Mouse (Mus musculus) lung, postnatal 36 days (tissue): ENCODE results near the gene Plch1.

Experiments
- DNase-seq: peaks from one replicate; pipeline ENCODE4 v3.0.0; 2022; ENCODE audit warnings: mixed read lengths

The Plch1 gene

DNA sequence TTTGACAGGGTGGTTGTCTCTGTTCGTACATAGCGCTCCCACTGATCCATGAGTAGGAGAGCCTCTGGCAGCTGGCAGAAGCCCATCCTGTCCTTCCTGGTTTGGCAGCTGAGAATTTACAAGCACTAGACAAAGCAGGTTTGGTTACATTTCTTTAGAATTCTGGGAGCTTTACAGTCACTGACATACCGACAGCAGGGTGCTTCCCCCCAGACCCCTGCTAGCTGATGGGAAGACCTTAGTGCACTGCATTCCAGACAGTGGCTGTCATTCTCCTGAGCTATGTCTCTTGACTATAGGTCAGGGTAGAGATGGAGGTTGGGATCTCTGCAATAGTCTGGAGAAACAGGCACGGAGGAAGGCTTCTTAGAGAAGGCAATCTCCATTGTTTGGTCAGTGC, 230.5 kb downstream of the Plch1 start:
- no peak for DNase-seq

DNA sequence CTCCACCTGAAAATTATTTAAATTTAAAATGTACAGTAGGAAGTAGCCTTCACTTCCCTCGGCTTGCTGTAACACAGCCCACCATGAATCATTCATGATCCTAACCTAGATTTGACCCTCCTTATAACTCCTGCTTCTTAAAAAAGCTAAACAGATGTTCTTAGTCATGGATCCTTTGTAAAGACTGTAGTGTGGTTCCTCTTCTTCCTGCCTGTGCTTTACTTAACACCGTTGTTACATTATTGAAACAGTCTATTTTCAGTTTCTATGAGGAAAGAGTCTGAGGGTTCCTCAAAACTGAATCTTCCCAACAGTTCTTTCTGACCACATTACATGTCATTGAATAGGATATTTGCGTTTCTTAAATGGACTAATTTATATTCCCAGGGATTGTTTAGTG, 234.0 kb downstream of the Plch1 start:
- no peak for DNase-seq

DNA sequence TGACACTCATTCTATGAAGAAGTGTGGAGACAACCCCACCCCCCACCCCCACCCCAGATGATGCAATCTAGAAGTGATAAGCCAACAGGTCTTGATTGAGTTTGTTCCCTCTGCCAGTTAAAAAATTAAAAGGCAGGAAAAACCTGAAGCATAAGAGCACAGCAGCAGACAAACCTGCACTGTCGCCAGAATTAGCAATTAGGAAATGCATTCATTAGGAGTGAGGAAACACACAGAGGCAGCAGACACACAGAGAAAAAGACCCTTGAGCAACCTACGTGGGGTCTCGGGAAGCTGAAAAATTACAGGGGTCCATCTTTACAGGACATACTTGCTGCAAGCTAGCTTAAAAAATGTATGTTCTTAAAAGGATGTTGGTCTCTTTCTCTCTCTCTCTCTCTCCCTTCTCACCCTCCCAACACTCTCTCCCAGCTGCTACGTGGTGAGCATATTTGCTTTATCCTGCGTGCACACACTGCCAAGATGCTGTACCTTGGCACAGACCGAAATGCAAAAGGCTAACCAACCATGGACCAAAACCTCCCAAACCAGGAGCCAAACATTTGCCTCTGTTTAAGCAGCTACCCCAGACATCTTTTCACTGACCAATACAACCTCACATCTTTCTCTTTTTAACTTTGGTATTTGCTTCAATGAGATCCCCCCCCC, 234.6 kb downstream of the Plch1 start:
- no peak for DNase-seq
